In genomic region chr11:82845415-82846078, GRCm38 (mm10) we compare ENCODE assay signal across 8 mouse cellular contexts. TPM values are rescaled to one million over a fixed set of nuclear protein-coding genes. Genes with fewer than 3 reads are reported as not detected.
DNase-seq lines count a peak whose midpoint lies in the region; ATAC-seq and TF ChIP-seq lines count a peak whose summit lies in the region.

No protein-coding gene starts in this region.

- TF ChIP-seq POLR2A in bone marrow, adult 2 months (IDR thresholded peaks at IDR 0.05; ENCODE audit: borderline replicate concordance, control insufficient read depth, low read depth, low read length) = peak; percentile 76; the same call in 1 of the 2 replicates

- TF ChIP-seq CTCF in C2C12 (IDR thresholded peaks at IDR 0.05; ENCODE audit: control insufficient read depth, insufficient read depth, insufficient read length) = no peak
- peak; percentile 27; the same call in 1 of the 2 replicates for TF ChIP-seq CTCF in bone marrow, adult 2 months (IDR thresholded peaks at IDR 0.05; ENCODE audit: control insufficient read depth, insufficient read depth, low read length)
- peak; percentile 26 for TF ChIP-seq CTCF in layer of hippocampus, adult 2 months (conservative IDR thresholded peaks at IDR 0.05)
- peak; percentile 57 for TF ChIP-seq CTCF in lung, postnatal 0 days (IDR thresholded peaks at IDR 0.05)

- ATAC-seq in heart, embryonic 14.5 days (ENCODE audit: insufficient number of reproducible peaks, insufficient read depth, low FRiP score, low read depth) = peak; percentile 75
- ATAC-seq in lung, postnatal 0 days = peak; percentile 96

- H3K27me3 ChIP-seq in C2C12 (ENCODE audit: control insufficient read depth, insufficient read depth, insufficient read length) = no peaks in the 10 kb centered on the region
- no peaks in the 10 kb centered on the region for H3K27me3 ChIP-seq in erythroblast, embryonic 14.5 days (ENCODE audit: control insufficient read depth)
- H3K27me3 ChIP-seq in heart, embryonic 14.5 days (ENCODE audit: control insufficient read depth, insufficient read depth, low read length) = no peaks in the 10 kb centered on the region
- H3K27me3 ChIP-seq in lung, postnatal 0 days (replicated peaks; ENCODE audit: insufficient read depth, low read length) = no peaks in the 10 kb centered on the region

- DNase-seq in layer of hippocampus, adult 2 months (ENCODE audit: low spot score in 2 of 2) = peak; percentile 30 to 53
- DNase-seq in lung, postnatal 0 days (ENCODE audit: low spot score) = peak; percentile 93
- DNase-seq in ovary, postnatal 14 days (ENCODE audit: low spot score) = peak; percentile 45
- DNase-seq in urinary bladder, postnatal 10 days (ENCODE audit: low spot score) = peak; percentile 16

- peaks cover 6% of the 10 kb centered on the region; the same call in 1 of the 2 replicates for H3K4me1 ChIP-seq in bone marrow, adult 2 months (ENCODE audit: control insufficient read depth, insufficient read depth, low read length)
- H3K4me1 ChIP-seq in erythroblast, embryonic 14.5 days (ENCODE audit: control insufficient read depth) = peaks cover 94% of the 10 kb centered on the region
- peaks cover 11 to 14% of the 10 kb centered on the region in 2 experiments for H3K4me1 ChIP-seq in heart, embryonic 14.5 days (ENCODE audit: control insufficient read depth in 2 of 2, insufficient read depth in 2 of 2, low read length in 2 of 2)
- H3K4me1 ChIP-seq in lung, postnatal 0 days (ENCODE audit: insufficient read depth, low read depth, low read length) = no peaks in the 10 kb centered on the region

- no peak for TF ChIP-seq EP300 in lung, postnatal 0 days (IDR thresholded peaks at IDR 0.05)

- WGBS in bone marrow, adult 2 months = 2% methylated on average over 16 of the region's 16 CpGs
- 21% methylated on average over 16 of the region's 16 CpGs for WGBS in heart, embryonic 14.5 days
- 28% methylated on average over 16 of the region's 16 CpGs for WGBS in lung, postnatal 0 days

- H3K27ac ChIP-seq in bone marrow, adult 2 months (ENCODE audit: control insufficient read depth, insufficient read depth, low read depth, low read length, poor library complexity) = peak overlapping the region; percentile 86
- H3K27ac ChIP-seq in heart, embryonic 14.5 days (replicated peaks in 1 of 2; ENCODE audit: control insufficient read depth in 1 of 2, insufficient read depth in 1 of 2, low read depth in 2 of 2, low read length in 2 of 2) = peak overlapping the region; percentile 33 to 40; a peak in 2 of 4 replicates
- H3K27ac ChIP-seq in layer of hippocampus, adult 2 months = peak overlapping the region; percentile 86
- no peak overlapping the region for H3K27ac ChIP-seq in lung, postnatal 0 days (ENCODE audit: low read length)

- H3K36me3 ChIP-seq in C2C12 (ENCODE audit: control insufficient read depth, insufficient read depth) = no peaks in the 10 kb centered on the region
- peaks cover 66% of the 10 kb centered on the region for H3K36me3 ChIP-seq in erythroblast, embryonic 14.5 days (ENCODE audit: control insufficient read depth)
- H3K36me3 ChIP-seq in heart, embryonic 14.5 days (ENCODE audit: control insufficient read depth, insufficient read depth, low read length) = no peaks in the 10 kb centered on the region
- no peaks in the 10 kb centered on the region for H3K36me3 ChIP-seq in lung, postnatal 0 days (ENCODE audit: insufficient read depth, low read length)

- H3ac ChIP-seq in C2C12 (ENCODE audit: control insufficient read depth, insufficient read length, low read depth) = peak overlapping the region; percentile 30

- H3K4me3 ChIP-seq in C2C12 (ENCODE audit: insufficient read depth, poor library complexity, severe bottlenecking) = no peak overlapping the region
- H3K4me3 ChIP-seq in bone marrow, adult 2 months (replicated peaks; ENCODE audit: control insufficient read depth, low read depth, low read length) = peak overlapping the region; percentile 72
- peak overlapping the region; percentile 75 for H3K4me3 ChIP-seq in erythroblast, embryonic 14.5 days (replicated peaks)
- peak overlapping the region; percentile 12 to 31 for H3K4me3 ChIP-seq in heart, embryonic 14.5 days (ENCODE audit: control insufficient read depth in 1 of 2, insufficient read depth in 1 of 2, low read depth in 1 of 2, low read length in 2 of 2)
- H3K4me3 ChIP-seq in layer of hippocampus, adult 2 months = peak overlapping the region; percentile 11
- H3K4me3 ChIP-seq in lung, postnatal 0 days (ENCODE audit: low read depth, low read length) = no peak overlapping the region

- H3K9me3 ChIP-seq in erythroblast, embryonic 14.5 days (ENCODE audit: control insufficient read depth, low read length) = no peaks in the 10 kb centered on the region
- no peaks in the 10 kb centered on the region for H3K9me3 ChIP-seq in heart, embryonic 14.5 days (ENCODE audit: control insufficient read depth, low read length)
- no peaks in the 10 kb centered on the region for H3K9me3 ChIP-seq in lung, postnatal 0 days (ENCODE audit: low read length)

- peak overlapping the region; percentile 69 for H3K4me2 ChIP-seq in heart, embryonic 14.5 days (ENCODE audit: low read length)
- peak overlapping the region; percentile 32 for H3K4me2 ChIP-seq in lung, postnatal 0 days (replicated peaks; ENCODE audit: low read depth, low read length)

- no peaks in the 10 kb centered on the region for H3K79me3 ChIP-seq in C2C12 (ENCODE audit: low read depth)

- peak overlapping the region; percentile 68 for H3K9ac ChIP-seq in heart, embryonic 14.5 days (ENCODE audit: low read length)
- no peak overlapping the region for H3K9ac ChIP-seq in lung, postnatal 0 days (replicated peaks; ENCODE audit: low read depth)

- no peaks in the 10 kb centered on the region for H3K79me2 ChIP-seq in C2C12 (ENCODE audit: control insufficient read depth, insufficient read depth)

TF ChIP-seq in C2C12, 6 proteins besides CTCF, POLR2A, EP300 and RAD21:
- TF ChIP-seq USF1 (IDR thresholded peaks at IDR 0.05; ENCODE audit: low read depth) (no peak), MAX (IDR thresholded peaks at IDR 0.05) (no peak), FOSL1 (IDR thresholded peaks at IDR 0.05; ENCODE audit: insufficient read depth, low read length, poor library complexity, severe bottlenecking) (no peak), MYOG (IDR thresholded peaks at IDR 0.05; ENCODE audit: control insufficient read depth, extremely low read depth, insufficient read length) (no peak), MYOD1 (IDR thresholded peaks at IDR 0.05; ENCODE audit: control insufficient read depth, insufficient read length, low read depth) (peak; percentile 80), CEBPB (IDR thresholded peaks at IDR 0.05; ENCODE audit: low read depth) (peak; percentile 74)

RNA-seq across cellular contexts. Expression of gene Rffl, which starts 25.5 kb away (rescaled TPM):
- 2.8 TPM for polyA plus RNA-seq in C2C12 (2012; fragmentation: generic; extraction: Trizol)
- 21.5 and 23.8 TPM in 2 replicates for polyA plus RNA-seq in bone marrow, adult 2 months (2011; ENCODE audit: insufficient read depth, insufficient read length, low replicate concordance, missing spikeins)
- polyA plus RNA-seq in erythroblast, embryonic 14.5 days (2012) = 4.5 and 6.4 TPM in 2 replicates
- polyA plus RNA-seq in heart, embryonic 14.5 days (2014; fragmentation: Nextera tagmentation; extraction: Ambion mirVana) = 3.7 and 3.8 TPM in 2 replicates
- total RNA-seq in layer of hippocampus, adult 2 months (2021) = 10 to 100 TPM in 1 of 2 experiments, 1 to 10 TPM in 1; 9.5 to 10.9 TPM
- polyA plus RNA-seq in lung, postnatal 0 days (2015; fragmentation: Nextera tagmentation; extraction: Ambion mirVana) = 9.2 and 10.3 TPM in 2 replicates

RNA-seq across cellular contexts. Expression of gene Rad51d, which starts 44.9 kb away (rescaled TPM):
- 13.4 TPM for polyA plus RNA-seq in C2C12 (2012; fragmentation: generic; extraction: Trizol)
- polyA plus RNA-seq in bone marrow, adult 2 months (2011; ENCODE audit: insufficient read depth, insufficient read length, low replicate concordance, missing spikeins) = 4.4 and 9.8 TPM in 2 replicates
- polyA plus RNA-seq in erythroblast, embryonic 14.5 days (2012) = 0.05 and 0.19 TPM in 2 replicates
- polyA plus RNA-seq in heart, embryonic 14.5 days (2014; fragmentation: Nextera tagmentation; extraction: Ambion mirVana) = 15.0 and 15.8 TPM in 2 replicates
- 10 to 100 TPM; 15.1 to 16.4 TPM for total RNA-seq in layer of hippocampus, adult 2 months (2021)
- 7.3 and 8.7 TPM in 2 replicates for polyA plus RNA-seq in lung, postnatal 0 days (2015; fragmentation: Nextera tagmentation; extraction: Ambion mirVana)

RNA-seq across cellular contexts. Expression of gene Fndc8, which starts 46.4 kb away (rescaled TPM):
- polyA plus RNA-seq in C2C12 (2012; fragmentation: generic; extraction: Trizol) = 0.08 TPM
- polyA plus RNA-seq in bone marrow, adult 2 months (2011; ENCODE audit: insufficient read depth, insufficient read length, low replicate concordance, missing spikeins) = not detected in 2 replicates
- 0.03 TPM in 1 of 2 replicates, not detected in the other for polyA plus RNA-seq in erythroblast, embryonic 14.5 days (2012)
- 0.09 and 0.35 TPM in 2 replicates for polyA plus RNA-seq in heart, embryonic 14.5 days (2014; fragmentation: Nextera tagmentation; extraction: Ambion mirVana)
- not detected for total RNA-seq in layer of hippocampus, adult 2 months (2021)
- 0.24 and 0.27 TPM in 2 replicates for polyA plus RNA-seq in lung, postnatal 0 days (2015; fragmentation: Nextera tagmentation; extraction: Ambion mirVana)

Comparison
In these comparisons a context has a peak if more than half of its experiments do, and no peak if none do; other contexts are left out.
1. H3K4me3 ChIP-seq: peak in bone marrow, adult 2 months (single experiment), erythroblast, embryonic 14.5 days (single experiment), heart, embryonic 14.5 days (2 of 2) and layer of hippocampus, adult 2 months (single experiment); none in C2C12 (single experiment) and lung, postnatal 0 days (single experiment).
2. DNase-seq: peak in every context shown above with its lines; median percentile 93 in lung, postnatal 0 days; 45 in ovary, postnatal 14 days; 42 in layer of hippocampus, adult 2 months; 16 in urinary bladder, postnatal 10 days.